Mouse (Mus musculus): Measurements from ENCODE around the gene Osbpl6. TPM values are rescaled to one million over a fixed set of nuclear protein-coding genes. Genes with fewer than 3 reads are reported as not detected.

Osbpl6 gene
- total RNA-seq, 2 experiments from 2014 or later = 8.8 to 11.9 TPM

DNA sequence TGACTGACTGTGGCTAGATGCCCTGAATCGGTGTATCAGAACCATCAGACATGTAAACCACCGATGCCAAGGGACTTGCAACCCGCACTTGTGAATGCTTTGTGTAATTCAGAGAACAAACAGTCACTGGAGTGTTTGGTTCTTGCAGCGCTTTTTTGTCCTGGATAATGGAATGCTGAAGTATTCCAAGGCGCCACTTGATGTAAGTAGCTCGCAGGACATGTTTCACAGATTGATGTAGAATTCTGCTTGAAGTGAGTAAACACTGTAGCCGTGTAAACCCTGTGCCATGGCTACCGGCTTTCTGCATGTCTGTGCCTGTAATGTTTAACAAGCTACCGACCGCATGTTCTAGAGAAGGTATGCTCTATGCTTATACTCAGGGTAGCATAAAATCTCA, 141.9 kb downstream of the Osbpl6 start:
- DNase-seq (ENCODE audit: low spot score) = no peak
- intact Hi-C loops (cut with DNase I) = no loop called here

DNA sequence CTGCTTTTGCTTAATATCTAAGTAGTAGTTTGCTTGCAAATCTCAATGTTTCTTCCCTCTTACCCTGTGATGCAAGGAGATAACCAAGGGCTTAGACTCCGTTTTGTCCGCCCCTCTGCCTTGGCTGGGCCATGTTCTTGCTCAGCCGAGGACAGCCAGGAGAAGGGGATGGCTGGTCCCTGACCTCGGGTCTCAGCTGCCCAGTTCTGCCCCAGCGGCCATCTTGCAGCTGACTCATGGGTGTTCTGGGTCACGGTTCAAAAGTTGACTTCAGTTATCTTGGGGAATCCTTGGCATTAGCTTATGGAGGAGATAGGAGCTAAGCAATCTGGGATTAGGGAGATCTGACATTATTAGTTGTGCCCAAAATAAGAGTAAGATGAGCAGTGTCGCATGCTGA, 142.5 kb downstream of the Osbpl6 start:
- DNase-seq (ENCODE audit: low spot score) = no peak
- intact Hi-C loops (cut with DNase I) = no loop called here

DNA sequence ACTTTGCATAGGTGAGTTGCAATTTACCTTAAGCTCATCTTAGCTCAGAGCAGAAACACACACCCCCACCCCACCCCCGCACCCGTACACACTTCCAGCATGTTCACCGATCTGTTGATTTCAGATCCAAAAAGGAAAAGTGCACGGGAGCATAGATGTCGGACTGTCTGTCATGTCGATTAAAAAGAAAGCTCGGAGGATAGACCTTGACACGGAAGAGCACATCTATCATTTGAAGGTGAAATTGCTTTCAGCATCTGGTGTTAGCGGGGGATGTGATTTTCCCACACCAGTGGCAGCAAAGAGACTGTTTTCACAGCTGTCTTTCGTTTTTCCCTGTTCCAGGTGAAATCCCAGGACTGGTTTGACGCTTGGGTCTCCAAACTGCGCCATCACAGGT, 143.0 kb downstream of the Osbpl6 start:
- no peak for DNase-seq (ENCODE audit: low spot score)
- intact Hi-C loops (cut with DNase I) = no loop called here

DNA sequence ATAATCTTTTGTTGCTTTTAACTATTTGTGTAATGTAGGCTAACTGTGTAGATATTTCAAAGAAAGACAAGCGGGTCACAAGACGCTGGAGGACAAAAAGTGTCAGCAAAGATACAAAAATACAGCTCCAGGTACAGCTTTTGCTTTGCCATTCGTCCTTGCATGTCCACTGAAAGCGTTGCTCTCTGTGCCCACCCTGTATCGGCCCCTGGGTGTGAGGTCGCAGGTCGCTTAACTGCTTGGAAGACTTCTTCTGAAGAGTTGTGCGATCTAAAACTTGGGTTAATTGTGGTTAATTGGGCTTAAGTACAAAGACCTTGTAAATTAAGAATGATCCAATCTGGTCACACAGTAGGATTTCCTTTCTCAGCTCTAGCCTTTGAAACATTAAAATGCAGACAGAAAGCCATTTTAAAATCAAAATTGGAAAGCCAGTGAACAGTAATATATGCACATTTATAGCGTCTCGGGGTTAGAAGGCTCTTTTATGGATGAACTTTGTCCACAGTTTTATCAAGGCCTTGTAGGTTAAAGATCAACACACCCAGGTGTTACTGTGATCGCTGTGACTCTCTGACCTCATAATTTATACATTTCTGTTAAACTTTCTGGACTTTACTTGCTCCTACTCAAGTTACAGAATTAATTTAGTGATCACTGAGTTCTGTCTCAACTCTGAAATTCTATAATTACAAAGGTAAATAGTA, 149.7 kb downstream of the Osbpl6 start:
- no peak for DNase-seq (ENCODE audit: low spot score)
- intact Hi-C loops (cut with DNase I) = no loop called here

DNA sequence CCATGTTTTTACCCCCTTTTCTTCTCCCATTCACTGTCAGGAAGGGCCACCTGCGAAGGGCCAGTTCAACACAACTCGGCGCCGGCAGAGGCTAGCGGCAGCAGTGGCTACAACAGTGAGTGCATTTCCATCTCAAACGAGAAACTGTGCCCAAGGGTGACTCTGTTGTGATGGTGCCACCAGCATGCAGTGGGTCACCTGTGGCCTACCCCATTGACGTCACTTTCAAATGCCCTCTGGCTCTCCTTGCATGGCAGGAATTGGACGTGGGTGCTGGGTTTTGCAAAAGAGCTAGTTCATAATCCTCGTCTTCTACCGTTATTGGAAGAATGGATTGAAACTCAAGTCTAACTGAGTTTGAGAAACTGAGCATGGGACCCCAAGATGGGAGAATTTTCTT, 153.8 kb downstream of the Osbpl6 start:
- intact Hi-C loops (cut with DNase I) = no loop called here
- DNase-seq (ENCODE audit: low spot score) = no peak

DNA sequence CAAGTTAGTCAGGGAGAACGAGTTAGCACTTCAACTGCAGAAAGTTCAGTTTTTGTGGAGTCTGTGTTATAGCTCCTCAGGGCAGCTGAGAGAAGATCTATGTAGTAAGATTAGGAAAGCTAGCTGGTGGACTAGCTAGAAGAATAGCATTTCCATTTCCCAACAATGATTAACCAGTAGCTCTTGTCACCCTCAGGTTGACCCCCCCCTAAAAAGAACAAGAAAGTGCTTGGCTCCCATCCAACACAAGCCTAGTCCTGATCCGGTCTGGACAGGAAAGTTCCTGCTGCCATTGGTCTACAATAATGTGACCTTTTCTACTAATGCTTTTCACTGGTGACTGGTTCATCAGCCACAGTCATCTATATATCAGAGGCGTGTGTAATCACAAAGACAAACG, 157.6 kb downstream of the Osbpl6 start:
- DNase-seq (ENCODE audit: low spot score) = no peak
- intact Hi-C loops (cut with DNase I) = no loop called here

DNA sequence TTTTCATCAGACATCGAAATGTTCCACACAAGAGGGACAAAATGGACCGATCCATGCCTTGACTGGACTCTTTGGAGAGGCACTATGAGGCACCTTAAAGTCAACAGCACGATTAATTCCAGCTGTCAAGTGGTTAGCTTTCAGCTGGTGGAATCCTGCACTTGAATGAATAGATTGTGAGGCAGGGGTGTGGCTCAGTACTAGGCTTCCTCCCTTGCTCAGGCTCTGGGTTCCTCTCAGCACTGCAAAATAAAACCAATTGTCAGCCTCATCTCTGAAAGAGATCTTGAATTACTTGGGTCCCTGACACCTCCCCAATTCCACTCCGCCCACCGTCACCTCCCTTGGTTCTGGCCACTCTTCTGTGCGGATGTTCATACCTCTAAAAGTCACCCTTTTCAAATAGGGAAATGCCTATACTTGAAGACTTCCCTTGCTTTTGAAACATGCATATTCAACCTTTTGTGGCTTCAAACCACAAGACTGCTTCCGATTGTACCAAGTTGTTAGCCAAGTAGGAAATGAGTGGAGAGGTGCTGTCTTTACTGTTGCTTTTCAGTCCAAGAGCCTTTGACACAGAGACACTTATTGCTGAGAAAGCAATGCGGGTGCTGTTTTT, 160.7 kb downstream of the Osbpl6 start:
- intact Hi-C loops (cut with DNase I) = no loop called here
- no peak for DNase-seq (ENCODE audit: low spot score)

DNA sequence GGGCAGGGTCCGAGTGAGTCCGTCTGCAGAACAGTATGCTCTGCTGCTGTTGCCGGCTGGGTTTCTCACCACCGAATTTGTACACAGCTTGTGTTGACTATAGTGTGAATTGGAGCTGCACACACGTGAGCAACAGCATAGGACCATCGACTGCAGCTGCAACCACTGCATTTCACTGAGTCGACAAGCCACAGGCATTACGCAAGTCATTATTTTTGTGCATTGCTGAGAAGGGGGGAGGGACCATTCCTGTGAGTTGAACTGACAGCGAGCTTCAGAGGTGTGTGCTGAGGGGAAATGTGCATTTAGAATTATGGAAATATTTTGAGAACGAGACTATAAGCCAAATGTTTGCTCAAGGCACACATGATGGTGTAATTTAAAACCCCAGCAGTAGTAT, 165.2 kb downstream of the Osbpl6 start:
- no peak for DNase-seq (ENCODE audit: low spot score)
- intact Hi-C loops (cut with DNase I) = no loop called here

DNA sequence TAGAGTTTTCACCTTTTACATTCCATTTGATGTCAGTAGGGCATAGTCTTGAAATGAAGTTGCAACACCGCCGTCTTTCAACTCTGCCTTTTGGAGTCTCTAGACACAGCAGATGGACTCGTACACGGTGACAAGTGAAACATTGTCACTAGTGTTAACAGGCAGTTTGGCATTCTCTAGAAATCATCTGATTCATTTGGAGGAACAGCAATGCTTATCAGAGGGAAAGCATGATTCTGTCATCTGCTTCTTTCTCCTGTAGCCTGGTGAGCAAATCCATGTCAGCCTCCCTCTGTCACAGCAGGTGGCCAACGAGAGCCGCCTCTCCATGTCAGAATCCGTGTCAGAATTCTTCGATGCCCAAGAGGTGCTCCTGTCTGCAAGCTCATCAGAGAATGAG, 172.6 kb downstream of the Osbpl6 start:
- intact Hi-C loops (cut with DNase I) = no loop called here

DNA sequence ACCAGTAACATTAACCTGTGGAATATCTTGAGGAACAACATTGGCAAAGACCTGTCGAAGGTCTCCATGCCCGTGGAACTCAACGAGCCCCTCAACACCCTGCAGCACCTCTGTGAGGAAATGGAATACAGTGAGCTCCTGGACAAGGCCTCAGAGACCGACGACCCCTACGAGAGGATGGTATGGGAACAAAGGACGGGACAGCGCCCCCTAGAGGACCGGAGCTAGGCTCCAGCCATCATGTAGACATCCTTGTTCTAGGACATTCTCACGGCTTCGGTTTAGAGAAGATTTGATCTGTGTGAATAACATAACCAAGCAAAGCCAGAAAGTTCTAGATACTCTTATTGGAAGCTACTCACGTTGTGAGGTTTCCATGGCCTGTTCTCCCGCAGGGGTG, 178.8 kb downstream of the Osbpl6 start:
- intact Hi-C loops (cut with DNase I) = no loop called here

More for the DNA sequence above, 172.6 kb downstream of the Osbpl6 start:
- DNase-seq (ENCODE audit: low spot score) = no peak

DNA sequence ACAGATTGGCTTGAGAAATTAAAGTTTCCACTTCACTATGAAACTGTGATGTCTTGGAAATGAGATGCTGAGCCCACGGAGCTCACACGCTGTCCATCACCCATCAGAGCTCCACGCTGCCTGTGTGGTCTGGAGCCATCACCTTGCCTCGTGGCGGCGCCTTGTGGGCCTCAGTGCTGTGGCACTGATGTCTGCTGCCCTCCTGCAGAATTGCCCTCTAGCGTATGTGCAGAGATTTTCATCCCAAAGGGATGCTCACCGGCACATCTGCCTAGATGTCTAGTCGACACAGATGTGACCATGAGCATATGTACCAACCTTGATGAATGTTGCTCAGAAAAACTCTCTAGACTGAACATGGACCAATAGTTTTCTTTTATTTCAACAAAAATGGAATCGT, 180.6 kb downstream of the Osbpl6 start:
- no peak for DNase-seq (ENCODE audit: low spot score)
- intact Hi-C loops (cut with DNase I) = no loop called here

More for the DNA sequence above, 178.8 kb downstream of the Osbpl6 start:
- DNase-seq (ENCODE audit: low spot score) = no peak

DNA sequence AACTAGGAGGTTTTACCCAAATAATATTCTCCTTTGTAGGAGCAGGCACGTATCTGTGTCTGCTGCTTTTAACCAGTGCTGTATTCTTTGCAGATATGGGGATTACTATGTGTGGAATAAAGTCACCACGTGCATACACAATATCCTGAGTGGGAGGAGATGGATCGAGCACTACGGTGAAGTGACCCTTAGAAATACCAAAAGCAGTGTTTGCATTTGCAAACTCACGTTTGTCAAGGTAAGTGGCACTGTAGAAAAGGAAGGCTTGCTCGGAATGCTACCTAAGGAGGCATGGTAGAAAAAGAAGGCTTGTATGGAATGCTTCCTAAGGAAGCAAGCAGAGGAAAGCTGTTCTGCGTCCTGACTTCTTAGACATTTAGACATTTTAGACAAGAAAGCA, 183.9 kb downstream of the Osbpl6 start:
- intact Hi-C loops (cut with DNase I) = no loop called here
- no peak for DNase-seq (ENCODE audit: low spot score)

DNA sequence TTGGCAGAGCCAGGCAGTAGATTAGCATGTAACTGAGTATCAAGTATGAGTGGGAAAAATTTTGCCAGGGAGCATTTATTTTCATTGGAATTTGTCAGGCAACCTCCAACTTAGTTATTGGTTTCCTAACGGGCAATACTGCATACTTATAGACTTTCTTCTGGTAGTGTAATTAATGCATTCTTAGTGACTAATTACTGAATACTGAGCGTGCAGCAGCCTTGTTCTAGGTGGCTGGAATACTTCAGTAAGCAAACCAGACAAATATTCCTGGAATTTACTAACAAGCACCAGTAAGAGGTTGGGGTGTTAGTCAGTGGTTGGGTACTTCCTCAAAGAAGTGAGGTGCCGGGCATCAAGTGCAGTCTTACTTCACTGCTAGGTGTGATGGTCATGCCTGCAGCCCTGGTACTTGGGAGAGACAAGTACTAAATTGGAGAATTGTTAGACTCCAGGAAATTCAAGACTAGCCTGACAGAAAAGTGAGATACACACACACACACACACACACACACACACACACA, 186.2 kb downstream of the Osbpl6 start:
- intact Hi-C loops (cut with DNase I) = no loop called here

DNA sequence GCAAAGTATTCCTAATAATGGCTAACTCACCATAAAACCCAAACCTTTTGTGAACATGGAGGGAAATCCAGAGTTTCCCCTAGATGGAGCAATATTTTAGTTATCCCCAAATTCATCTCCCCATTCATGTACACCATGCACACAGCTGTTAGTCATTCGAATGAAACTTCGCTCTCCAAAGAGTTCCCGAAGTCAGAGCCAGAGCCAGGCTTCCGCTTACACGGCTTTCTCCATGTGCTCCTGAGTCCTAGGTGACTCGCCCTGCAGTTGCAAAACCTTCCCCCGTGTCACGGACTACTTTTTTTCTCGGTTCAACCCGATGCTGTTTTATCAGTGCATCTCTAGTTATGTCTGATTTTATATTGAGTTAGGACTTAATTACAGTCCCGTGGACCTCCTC, 191.2 kb downstream of the Osbpl6 start:
- DNase-seq (ENCODE audit: low spot score) = no peak
- intact Hi-C loops (cut with DNase I) = no loop called here

More for the DNA sequence above, 186.2 kb downstream of the Osbpl6 start:
- no peak for DNase-seq (ENCODE audit: low spot score)

DNA sequence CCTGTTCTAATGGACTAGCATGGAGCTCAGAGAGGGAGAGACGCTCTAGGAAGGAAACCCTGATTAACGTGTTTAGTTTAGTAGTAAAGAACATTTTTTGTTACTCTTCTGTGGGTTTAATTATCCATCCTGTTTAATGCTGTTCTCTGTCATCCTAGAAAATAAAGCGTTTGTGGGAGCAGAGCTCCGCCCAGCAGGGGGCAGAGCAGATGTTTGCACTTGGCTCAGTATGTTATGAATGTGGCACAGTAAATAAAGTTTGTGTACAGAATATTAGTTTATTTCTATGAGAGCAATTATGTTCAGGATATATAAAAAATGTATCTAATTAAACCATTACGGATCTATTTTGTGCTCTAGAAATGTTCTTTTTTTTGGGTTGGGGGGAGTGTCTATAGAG, 192.9 kb downstream of the Osbpl6 start:
- intact Hi-C loops (cut with DNase I) = no loop called here
- no peak for DNase-seq (ENCODE audit: low spot score)

DNA sequence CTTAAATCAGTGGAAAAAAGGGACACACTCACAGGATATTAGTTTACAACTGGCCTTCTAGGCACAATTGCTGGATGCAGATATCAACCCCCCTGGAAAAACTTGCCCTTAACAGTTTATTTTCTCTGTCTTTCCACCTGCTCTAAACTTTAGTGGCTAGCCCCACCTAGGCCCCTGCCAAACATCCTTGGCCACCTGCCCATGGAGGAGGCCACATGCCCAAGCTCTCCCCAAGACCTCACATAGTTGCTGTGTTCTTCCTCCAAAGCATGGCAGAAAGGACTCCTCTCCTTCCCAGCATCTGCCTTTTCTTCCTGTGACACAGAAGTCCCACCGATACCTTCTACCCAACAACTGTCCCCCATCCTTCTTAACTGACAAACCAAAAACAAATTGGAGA, 195.9 kb downstream of the Osbpl6 start:
- intact Hi-C loops (cut with DNase I) = no loop called here
- DNase-seq (ENCODE audit: low spot score) = no peak

DNA sequence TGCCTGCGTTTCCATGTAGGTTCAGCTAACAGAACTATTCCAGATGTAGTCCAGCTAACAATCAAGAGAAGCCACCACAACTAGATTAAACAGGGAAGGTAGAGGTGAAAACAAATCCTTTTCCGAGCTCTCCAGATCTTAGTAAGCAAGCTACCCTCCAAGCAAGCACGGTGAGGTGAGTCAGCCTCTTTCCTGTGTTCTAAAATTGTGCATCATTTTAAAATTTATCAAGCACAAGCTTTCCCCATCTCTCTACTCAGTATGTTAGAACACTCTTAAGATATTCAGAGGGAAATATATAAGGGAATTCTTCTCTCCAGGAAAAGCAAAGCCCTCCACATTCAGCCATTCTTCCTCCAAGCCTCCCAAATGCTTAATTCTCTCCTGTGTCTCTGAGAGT, 200.4 kb downstream of the Osbpl6 start:
- no peak for DNase-seq (ENCODE audit: low spot score)
- intact Hi-C loops (cut with DNase I) = no loop called here

DNA sequence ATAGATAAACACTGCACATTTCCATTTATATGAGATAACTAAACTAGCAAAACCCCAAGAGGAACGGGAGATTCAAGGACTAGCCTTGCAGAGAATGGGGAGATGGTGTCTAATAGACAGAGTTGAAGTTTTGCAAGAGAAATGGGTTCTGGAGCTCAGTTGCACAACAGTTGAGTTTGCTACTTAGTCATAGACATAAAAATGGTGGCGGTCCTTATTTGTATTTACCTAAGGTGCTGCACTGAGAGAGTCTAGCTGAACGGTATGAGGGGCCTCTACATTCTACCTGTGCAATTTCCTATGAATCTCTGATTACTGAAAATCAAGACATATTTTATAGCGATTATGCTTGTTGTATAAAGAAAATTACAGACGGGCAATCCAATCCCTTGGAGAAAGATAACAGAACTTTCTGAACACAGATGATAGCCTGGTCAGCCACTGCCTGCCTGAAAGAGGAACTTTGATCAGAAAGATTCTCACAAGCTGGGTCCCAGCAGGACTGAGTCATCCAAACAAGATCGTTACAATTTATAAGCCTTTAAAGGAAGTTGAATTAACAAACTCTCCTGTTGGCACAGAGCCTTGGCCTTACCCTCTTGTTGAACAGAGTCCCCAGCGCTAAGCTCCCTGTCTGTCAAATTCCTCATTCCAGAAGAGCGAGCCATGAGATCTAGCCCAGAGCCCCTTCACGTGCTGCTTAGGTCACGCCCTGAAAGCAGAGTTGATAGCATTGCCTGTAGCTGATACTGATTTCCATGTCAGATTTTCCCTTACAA, 204.2 kb downstream of the Osbpl6 start:
- intact Hi-C loops (cut with DNase I) = no loop called here
- no peak for DNase-seq (ENCODE audit: low spot score)

DNA sequence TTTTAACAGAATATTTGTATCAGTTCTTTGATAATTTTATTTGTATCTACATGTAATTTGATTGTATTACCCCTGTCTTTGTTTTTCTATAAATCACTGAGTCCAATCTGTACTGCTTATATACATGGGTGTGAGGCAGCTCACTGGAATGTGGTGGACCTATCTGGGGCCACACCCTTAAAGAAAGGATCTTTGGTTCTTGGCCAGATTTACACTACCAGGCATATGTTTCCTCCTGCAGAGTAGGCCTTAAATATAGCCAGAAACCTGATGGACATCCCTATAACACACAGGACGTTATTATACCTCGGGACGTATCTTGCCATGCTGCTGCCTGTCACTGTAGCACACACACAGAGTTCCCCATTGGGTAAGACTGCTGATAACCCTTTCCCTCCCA, 205.7 kb downstream of the Osbpl6 start:
- intact Hi-C loops (cut with DNase I) = no loop called here
- no peak for DNase-seq (ENCODE audit: low spot score)

DNA sequence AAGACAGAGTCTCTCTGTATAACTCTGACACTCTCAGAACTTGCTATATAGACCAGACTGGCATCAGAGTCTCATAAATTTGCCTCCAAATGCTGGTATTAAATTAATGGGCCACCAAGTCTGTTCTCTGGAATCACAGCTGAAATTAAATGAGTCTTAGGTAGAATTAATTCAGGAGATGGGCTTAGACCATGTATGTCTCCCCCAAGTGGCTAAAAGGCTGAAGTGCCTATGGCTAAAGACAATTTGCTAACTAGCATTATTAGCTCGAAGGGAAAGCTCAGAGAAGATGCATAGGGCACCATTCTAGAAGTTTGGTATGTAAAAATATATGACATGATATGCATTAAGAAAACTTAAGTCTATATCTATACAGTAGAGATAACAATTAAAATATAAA, 211.8 kb downstream of the Osbpl6 start:
- intact Hi-C loops (cut with DNase I) = loop anchor here (1.0 kb wide), 1 partner anchor 251 kb away; no protein-coding TSS in a partner anchor
- no peak for DNase-seq (ENCODE audit: low spot score)

DNA sequence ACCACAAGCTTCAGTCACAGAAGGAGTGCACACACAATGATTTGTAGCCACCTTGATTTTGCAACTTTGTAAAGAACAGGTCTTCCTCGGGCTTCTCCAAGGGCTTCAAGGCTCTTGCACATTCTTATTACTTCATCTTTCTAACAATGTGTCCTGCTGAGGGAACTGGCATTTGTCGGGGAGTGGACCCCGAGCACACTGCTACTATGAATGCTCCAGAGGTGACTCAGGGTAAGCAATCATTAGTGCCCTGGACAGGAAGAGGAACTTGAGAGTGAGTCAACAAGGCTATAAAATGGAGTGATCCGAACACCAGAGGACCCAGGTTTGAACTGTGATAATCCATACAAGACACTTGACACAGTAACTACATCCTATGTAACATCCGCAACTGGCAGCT, 213.9 kb downstream of the Osbpl6 start:
- intact Hi-C loops (cut with DNase I) = no loop called here
- DNase-seq (ENCODE audit: low spot score) = no peak
